Mouse (Mus musculus): ENCODE results near the gene Rnf6. TPM values are rescaled to one million over a fixed set of nuclear protein-coding genes. Genes with fewer than 3 reads are reported as not detected.
A peak's percentile ranks its signal among the peaks of the same experiment; 100 is the strongest.
"Not testable (repeated sequence)": the region's sequence is repeated elsewhere in the genome, so short reads cannot be mapped to it uniquely, and the experiment has no call there.

Rnf6 gene
- total RNA-seq, 4 experiments from 2014 or later, result 35.4 to 43.8 (median 40.9) TPM

DNA sequence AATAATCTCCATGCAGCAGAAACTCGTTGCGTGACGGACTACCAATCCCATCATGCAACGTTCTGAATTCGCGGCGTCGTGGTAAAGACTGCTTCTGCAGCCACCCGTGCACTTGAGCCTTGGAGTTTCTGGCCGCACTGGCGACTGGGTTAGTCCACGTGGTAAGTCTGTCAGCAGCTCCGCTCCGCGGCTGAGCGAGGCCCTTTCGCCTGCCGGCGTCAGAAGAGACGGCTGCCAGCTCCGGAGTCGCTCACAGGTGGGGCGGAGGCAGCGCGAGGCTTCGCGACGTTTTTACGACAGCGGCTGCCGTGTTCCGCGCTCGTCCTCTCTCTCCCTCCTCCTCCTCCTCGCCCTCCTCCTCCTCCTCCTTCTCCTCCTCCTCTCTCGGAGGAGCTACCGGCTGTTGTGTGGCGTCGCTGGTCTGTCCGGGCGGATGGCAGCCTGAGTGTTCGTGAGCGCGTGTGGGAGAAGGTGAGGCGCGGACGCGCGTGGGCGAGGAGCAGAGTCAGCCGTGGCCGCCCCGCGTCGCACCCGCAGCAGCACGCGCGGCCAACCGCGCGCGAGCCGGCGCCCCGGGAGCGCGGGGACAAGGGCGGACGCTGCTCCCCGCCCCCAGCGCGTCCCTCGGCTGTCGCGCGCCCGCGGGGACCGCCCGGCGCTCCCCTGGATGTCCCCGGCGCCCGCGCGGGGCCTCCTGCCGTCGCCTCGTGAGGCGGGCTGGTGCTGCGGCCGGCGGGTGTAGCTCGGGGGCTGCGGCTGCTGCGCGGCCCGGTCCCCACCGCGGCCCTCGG is 9.7 kb upstream of the Rnf6 start, which contains the start of gene Cdk8:
Cdk8 (plus strand) TSS at position 367 of the 791 bp plus-strand sequence.
- peak; percentile 88 for DNase-seq (ENCODE audit: low spot score)

GRCm38 (mm10) chr5:146229869-146230650 is 8.7 kb upstream of the Rnf6 start:
- DNase-seq (ENCODE audit: low spot score), result no peak

DNA sequence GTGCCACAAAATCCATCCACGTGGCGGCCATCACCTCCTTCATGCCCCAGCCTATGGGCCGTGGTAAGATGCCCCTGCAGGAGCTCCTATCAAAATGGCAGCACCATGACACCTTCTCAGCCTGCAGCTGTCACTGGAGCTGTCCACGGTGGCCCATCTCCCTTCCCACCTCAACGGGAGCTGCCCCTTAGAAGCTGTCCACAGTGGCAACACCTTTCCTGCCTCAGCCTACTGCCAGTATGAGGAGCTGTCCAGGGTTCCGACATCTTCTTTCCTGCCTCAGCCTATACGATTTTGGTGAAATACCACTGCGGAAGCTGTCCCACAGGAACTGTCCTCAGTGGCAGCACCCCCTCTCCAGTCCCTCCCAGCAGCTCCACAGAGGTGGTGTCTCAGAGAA is 6.1 kb upstream of the Rnf6 start:
- DNase-seq (ENCODE audit: low spot score), result no peak

- no peak for DNase-seq (ENCODE audit: low spot score)
Observed at GRCm38 (mm10) chr5:146223786-146224185, 2.4 kb upstream of the Rnf6 start.

DNA sequence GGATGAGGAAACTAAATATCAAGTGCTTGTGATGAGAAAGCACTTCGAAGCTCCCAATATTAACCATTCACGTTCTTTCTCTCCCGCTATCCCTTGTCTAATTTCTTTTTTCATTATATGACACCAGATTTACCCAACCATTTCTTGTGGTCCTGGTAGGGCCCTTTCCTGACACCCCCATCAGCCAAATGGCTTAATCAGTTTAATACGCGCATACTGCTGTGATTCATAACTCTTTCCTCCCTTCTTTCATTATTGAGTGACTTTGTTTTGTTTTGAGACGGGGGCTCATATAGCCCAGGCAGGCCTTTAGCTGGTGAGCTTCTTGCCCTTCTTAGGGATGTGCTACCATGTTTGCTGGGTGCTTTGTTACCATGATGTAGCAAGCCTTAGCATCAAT is 367 bp upstream of the Rnf6 start:
- no peak for DNase-seq (ENCODE audit: low spot score)

GRCm38 (mm10) chr5:146220501-146220878 is 865 bp downstream of the Rnf6 start:
- no peak for DNase-seq (ENCODE audit: low spot score)

DNA sequence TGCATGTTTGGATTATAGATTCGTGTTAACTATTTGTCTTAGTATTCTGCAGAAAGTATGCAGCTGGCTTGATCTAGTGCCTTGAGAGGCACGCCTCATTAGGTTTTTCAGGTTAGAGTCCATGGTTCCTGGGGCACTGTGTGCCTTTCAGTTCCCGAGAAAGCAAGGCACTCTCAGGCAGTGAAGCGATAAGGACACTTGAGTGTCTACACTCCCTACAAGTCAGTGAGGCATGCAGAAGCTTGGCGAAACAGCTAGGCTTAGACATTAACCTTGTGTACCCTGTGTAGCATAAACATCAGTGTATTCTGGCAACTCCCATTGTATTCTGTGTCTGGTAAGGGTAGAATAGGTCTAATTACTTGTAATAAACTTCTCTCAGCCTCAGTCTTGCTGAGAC is 15.8 kb downstream of the Rnf6 start:
- no peak for DNase-seq (ENCODE audit: low spot score)

DNA sequence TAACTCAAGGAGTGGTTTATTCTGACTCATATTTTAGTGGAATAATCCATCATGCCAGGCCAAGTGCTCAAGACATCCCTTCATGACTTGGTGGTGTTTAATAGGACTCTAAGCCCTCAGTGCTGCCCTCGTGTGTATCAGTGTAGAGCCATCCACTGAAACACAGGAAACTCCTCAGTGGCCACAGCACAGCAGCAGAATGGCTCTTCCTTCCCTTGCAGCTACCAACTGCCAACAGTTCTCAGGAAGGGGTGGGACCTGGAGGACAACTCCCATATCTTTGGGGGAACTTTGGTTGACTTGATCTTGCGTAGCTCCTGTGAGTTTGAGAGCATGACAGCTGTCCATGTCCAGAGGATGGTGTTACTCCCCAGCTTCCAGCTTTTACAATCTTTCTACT is 17.4 kb downstream of the Rnf6 start:
- DNase-seq (ENCODE audit: low spot score), result no peak

GRCm38 (mm10) chr5:146200580-146200979 is 20.8 kb downstream of the Rnf6 start:
- DNase-seq (ENCODE audit: low spot score), result no peak

DNA sequence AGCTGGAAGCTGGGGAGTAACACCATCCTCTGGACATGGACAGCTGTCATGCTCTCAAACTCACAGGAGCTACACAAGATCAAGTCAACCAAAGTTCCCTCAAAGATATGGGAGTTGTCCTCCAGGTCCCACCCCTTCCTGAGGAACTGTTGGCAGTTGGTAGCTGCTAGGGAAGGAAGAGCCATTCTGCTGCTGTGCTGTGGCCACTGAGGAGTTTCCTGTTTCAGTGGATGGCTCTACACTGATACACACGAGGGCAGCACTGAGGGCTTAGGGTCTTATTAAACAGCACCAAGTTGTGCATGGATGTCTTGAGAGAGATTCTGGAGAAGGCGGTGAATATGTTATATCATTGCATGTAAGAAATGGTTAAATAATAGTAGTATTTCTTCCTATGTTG is 21.8 kb downstream of the Rnf6 start:
- no peak for DNase-seq (ENCODE audit: low spot score)

- no peak for DNase-seq (ENCODE audit: low spot score)
Observed at GRCm38 (mm10) chr5:146199073-146199472, 22.3 kb downstream of the Rnf6 start.

GRCm38 (mm10) chr5:146193360-146193759 is 28.0 kb downstream of the Rnf6 start:
- no peak for DNase-seq (ENCODE audit: low spot score)

GRCm38 (mm10) chr5:146190501-146191269 is 30.7 kb downstream of the Rnf6 start:
- DNase-seq (ENCODE audit: low spot score), result no peak

DNA sequence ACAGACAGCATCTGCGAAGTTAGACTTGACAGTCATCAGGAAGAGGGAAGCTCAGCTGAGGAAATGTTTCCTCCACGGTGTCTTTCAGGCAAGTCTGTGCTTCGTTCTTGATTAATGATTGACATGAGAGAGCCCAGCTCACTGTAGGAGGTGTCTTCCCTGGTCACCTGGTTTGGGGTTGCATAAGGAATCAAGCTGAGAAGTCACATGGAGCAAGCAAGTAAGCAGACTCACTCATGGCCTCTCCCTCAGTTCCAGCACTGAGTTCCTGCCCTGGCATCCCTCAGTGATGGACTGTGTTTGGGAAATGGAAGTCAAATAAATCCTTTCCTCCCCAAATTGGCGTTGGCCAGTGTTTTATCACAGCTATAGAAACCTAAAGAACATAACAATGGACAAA is 31.3 kb downstream of the Rnf6 start:
- no peak for DNase-seq (ENCODE audit: low spot score)

DNA sequence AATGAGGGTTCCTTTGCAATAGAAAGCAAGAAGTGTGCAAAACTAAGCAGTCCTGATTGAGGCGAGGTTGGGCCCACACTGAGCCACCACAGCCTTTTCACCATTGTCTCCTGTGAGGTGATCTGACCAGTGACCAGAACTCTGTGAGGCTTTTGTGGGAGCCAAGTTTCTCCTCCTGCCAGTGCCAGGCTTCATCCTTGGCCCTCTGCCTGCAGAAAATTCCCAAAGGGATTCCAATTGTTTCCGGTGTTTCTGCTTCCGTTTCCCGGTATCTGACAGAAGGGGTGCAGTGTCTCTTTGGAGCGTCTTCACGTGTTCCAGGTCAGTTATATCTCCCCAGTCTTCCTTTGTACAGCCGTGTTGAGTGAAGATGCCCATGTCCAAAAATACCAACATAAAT is 32.6 kb downstream of the Rnf6 start:
- no peak for DNase-seq (ENCODE audit: low spot score)

DNA sequence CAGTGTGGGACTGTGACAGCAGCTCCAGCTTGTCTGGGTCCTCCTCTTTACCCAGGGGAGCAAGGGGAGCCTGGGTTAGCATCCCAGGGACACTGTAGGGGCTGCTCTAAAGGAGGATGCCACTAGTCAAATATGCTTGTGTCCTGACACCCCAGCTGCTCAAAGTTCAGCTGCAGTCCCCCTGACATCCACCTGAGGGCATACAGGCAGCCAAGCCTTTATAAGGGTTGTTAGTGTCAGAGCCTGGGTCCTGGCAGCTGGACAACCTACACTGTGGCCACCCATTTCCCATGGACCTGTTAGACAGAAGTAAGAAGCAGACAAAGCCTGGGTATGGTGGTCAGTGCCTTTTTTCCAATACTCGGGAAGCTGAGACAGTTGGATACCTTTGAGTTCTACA is 33.2 kb downstream of the Rnf6 start:
- DNase-seq (ENCODE audit: low spot score), result no peak

- peak; percentile 54 for DNase-seq (ENCODE audit: low spot score)
Observed at GRCm38 (mm10) chr5:146187441-146187840, 33.9 kb downstream of the Rnf6 start.

- not testable (repeated sequence) for DNase-seq (ENCODE audit: low spot score)
Observed at GRCm38 (mm10) chr5:146185204-146185603, 36.2 kb downstream of the Rnf6 start, which contains the start of gene 1700001J03Rik. Gene 1700001J03Rik (minus strand): TSS chr5:146185304.

- DNase-seq (ENCODE audit: low spot score), result not testable (repeated sequence)
Observed at GRCm38 (mm10) chr5:146172744-146173143, 48.6 kb downstream of the Rnf6 start.

DNA sequence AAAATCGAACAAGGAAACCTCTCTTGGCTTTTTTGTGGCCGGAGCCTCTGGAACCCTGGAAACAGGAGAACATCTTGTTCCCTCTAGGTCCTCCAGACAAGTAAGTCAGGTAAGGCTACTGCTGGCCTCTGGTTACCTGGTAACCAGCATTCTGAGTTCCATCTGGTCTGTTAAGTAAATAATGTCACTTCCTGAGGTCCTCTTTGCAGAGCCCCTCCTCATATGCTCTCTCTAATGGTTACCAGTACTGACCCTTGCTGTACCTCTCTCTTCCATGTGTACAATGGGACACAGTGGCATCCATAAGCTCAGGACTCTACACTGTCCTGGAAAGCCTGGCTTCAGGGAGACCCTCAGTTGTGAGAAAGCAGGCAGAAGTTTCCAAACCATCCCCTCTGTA is 50.7 kb downstream of the Rnf6 start, which contains the start of gene Gm6309:
Gm6309 (minus strand) TSS at position 101 of the 400 bp plus-strand sequence.
- not testable (repeated sequence) for DNase-seq (ENCODE audit: low spot score)

GRCm38 (mm10) chr5:146160439-146160838 is 60.9 kb downstream of the Rnf6 start, which contains the start of gene Gm5565:
Gene Gm5565 (minus strand): TSS chr5:146160539.
- not testable (repeated sequence) for DNase-seq (ENCODE audit: low spot score)
